Mouse (Mus musculus) neural tube, embryonic 10.5 days (tissue): ENCODE data around the gene Vmn2r57.
A peak's percentile ranks its signal among the peaks of the same experiment; 100 is the strongest.
"Not testable (repeated sequence)": the region's sequence is repeated elsewhere in the genome, so short reads cannot be mapped to it uniquely, and the experiment has no call there.

Experiments
- DNase-seq: peaks from one replicate; pipeline ENCODE4 v3.0.0-alpha.2; 2017; ENCODE audit warnings: low spot score; ENCODE audit errors: extremely low spot score

The Vmn2r57 gene

GRCm38 (mm10) chr7:41448596-41448995 lies at the start of gene Vmn2r57:
TSS of gene Vmn2r57 (minus strand) at chr7:41448696.
- not testable (repeated sequence) for DNase-seq

GRCm38 (mm10) chr7:41497871-41498270 lies 49.4 kb upstream of the Vmn2r57 start:
- DNase-seq, result no peak

GRCm38 (mm10) chr7:41451864-41452263 lies 3.4 kb upstream of the Vmn2r57 start:
- peak; percentile 15 for DNase-seq

DNA sequence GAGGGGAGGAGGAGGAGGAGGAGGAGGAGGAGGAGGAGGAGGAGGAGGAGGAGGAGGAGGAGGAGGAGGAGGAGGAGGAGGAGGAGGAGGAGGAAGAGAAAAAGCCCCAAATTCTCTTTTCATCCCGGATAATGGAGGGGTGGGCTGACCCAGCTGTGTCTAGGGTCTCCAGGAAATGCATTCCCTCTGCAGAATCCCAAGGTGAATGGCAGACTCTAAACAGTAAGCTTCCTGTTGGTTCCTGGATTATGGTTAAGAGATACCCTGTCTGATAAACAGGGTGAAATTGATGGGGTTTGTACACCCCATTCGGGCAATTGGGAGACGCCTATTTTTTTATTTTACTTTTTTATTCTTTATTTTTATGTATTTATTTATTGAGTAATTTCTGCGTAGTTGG lies 54.4 kb downstream of the Vmn2r57 start:
- DNase-seq, result no peak

DNA sequence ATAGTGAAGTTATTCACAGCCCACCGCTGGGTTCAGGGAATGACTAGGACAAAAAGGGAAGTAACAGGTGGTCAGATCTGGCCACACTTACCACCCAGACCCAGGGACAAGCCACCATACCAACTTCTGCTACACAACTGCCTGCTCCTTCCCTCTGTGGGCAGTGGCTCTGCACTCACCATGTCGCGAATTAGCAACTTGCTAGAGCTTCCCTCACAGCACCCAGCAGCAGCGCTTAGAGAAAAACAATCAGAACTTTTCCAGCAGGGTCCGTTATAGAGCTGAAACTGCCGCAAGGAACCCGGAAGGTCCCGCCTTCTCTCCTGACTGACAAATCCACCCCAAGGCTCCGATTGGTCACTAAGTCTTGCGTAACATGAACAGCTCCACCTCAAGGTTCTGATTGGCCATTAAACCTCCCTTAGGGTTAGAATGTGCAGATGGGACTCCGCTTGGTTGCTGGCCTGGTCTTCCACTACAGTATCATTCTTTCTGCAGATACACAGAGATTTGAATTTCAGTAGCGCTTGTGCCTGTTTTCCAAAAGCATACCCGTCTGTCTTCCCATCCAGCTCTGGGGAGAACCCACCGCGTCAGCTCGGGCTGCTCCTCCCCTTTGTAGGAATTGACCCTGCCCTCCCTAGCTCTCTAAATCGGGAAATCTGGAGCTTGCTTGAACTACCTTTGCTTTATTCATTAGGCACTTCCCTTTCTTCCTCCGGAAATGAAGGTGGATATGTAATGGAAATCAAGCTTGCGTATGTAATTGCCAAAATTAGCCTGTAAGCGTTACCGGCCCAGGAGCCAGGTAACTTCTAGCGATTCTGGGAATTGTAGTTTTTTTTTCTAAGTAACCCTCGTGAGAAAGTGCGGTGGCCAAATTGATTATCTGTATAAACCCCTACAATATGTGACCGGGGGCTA lies 55.2 kb downstream of the Vmn2r57 start, which contains the start of gene AI987944:
Gene AI987944 (minus strand): TSS at position 332 of the 924 bp plus-strand sequence.
- peak; percentile 72 for DNase-seq
